Comparison of ENCODE assay signal across 9 mouse cellular contexts in genomic region chr10:80032799-80033480, GRCm38 (mm10). TPM values are rescaled to one million over a fixed set of nuclear protein-coding genes. Genes with fewer than 3 reads are reported as not detected.
DNase-seq lines count a peak whose midpoint lies in the region; ATAC-seq and TF ChIP-seq lines count a peak whose summit lies in the region.
"Had no signal": no experiment of that assay in that cellular context is flagged by ENCODE, and none has a peak within 500 bp of the region (broad histone marks: within the 10 kb centered on the region; RNA-seq: fewer than 3 reads in every experiment).

No protein-coding gene starts in this region.

- peak overlapping the region; percentile 18; the same call in 1 of the 2 replicates for H3K27ac ChIP-seq in hindbrain, embryonic 11.5 days (ENCODE audit: low read depth, low read length)
- no peak overlapping the region for H3K27ac ChIP-seq in hindbrain, embryonic 14.5 days
- no peak overlapping the region for H3K27ac ChIP-seq in forebrain, embryonic 11.5 days (ENCODE audit: low read depth, low read length)
- no peak overlapping the region for H3K27ac ChIP-seq in midbrain, postnatal 0 days (ENCODE audit: low read depth, low read length)

- no peaks in the 10 kb centered on the region for H3K4me1 ChIP-seq in hindbrain, embryonic 11.5 days (replicated peaks; ENCODE audit: control insufficient read depth, insufficient read depth, low read length)
- H3K4me1 ChIP-seq in hindbrain, embryonic 14.5 days (replicated peaks; ENCODE audit: control insufficient read depth, insufficient read depth, low read length): no peaks in the 10 kb centered on the region; the same call in 1 of the 2 replicates
- peaks cover under 1% of the 10 kb centered on the region for H3K4me1 ChIP-seq in forebrain, embryonic 11.5 days (replicated peaks; ENCODE audit: control insufficient read depth, insufficient read depth, low read length)
- 0 out of 2 replicates have a peak, but pooled peaks cover under 1% of the 10 kb centered on the region for H3K4me1 ChIP-seq in midbrain, postnatal 0 days (ENCODE audit: insufficient read depth, low read length)

- H3K36me3 ChIP-seq in hindbrain, embryonic 11.5 days (ENCODE audit: control insufficient read depth, insufficient read depth, low read length): peaks cover 9% of the 10 kb centered on the region; the same call in 1 of the 2 replicates
- peaks cover 36% of the 10 kb centered on the region for H3K36me3 ChIP-seq in hindbrain, embryonic 14.5 days (replicated peaks; ENCODE audit: control insufficient read depth, insufficient read depth)
- peaks cover 5% of the 10 kb centered on the region; the same call in 1 of the 2 replicates for H3K36me3 ChIP-seq in forebrain, embryonic 11.5 days (ENCODE audit: control insufficient read depth, insufficient read depth, low read length)
- peaks cover 30% of the 10 kb centered on the region for H3K36me3 ChIP-seq in midbrain, postnatal 0 days (ENCODE audit: insufficient read depth, low read length)

- ATAC-seq in hindbrain, embryonic 11.5 days (ENCODE audit: low FRiP score): no peak
- ATAC-seq in hindbrain, embryonic 14.5 days (ENCODE audit: low FRiP score): no peak
- ATAC-seq in monocyte, adult 5-6 weeks (replicated peaks; ENCODE audit: insufficient number of reproducible peaks, low FRiP score, low TSS enrichment, poor library complexity, severe bottlenecking): peak; percentile 59
- no peak for ATAC-seq in forebrain, embryonic 11.5 days (replicated peaks; ENCODE audit: low FRiP score)
- ATAC-seq in midbrain, postnatal 0 days (ENCODE audit: low FRiP score): no peak

- no peak for TF ChIP-seq CTCF in midbrain, postnatal 0 days (IDR thresholded peaks at IDR 0.05)

- no peaks in the 10 kb centered on the region for H3K27me3 ChIP-seq in hindbrain, embryonic 11.5 days (ENCODE audit: control insufficient read depth, insufficient read depth, low read length)
- H3K27me3 ChIP-seq in hindbrain, embryonic 14.5 days (ENCODE audit: control insufficient read depth, insufficient read depth, low read length): no peaks in the 10 kb centered on the region
- no peaks in the 10 kb centered on the region for H3K27me3 ChIP-seq in forebrain, embryonic 11.5 days (ENCODE audit: control insufficient read depth, insufficient read depth, low read length)
- H3K27me3 ChIP-seq in midbrain, postnatal 0 days (ENCODE audit: insufficient read depth, low read length): no peaks in the 10 kb centered on the region
- H3K27me3 ChIP-seq: limb, embryonic 15.5 days had no signal

- WGBS in hindbrain, embryonic 11.5 days: 73% methylated on average over 5 of the region's 5 CpGs
- 75% methylated on average over 5 of the region's 5 CpGs for WGBS in hindbrain, embryonic 14.5 days
- 69% methylated on average over 5 of the region's 5 CpGs for WGBS in forebrain, embryonic 11.5 days
- 48% methylated on average over 5 of the region's 5 CpGs for WGBS in midbrain, postnatal 0 days

- H3K9ac ChIP-seq in hindbrain, embryonic 11.5 days (ENCODE audit: low read depth, low read length): no peak overlapping the region
- H3K9ac ChIP-seq in hindbrain, embryonic 14.5 days: no peak overlapping the region
- H3K9ac ChIP-seq in forebrain, embryonic 11.5 days (ENCODE audit: low read length): no peak overlapping the region
- H3K9ac ChIP-seq in midbrain, postnatal 0 days (replicated peaks; ENCODE audit: low read length, poor library complexity, severe bottlenecking): no peak overlapping the region
- H3K9ac ChIP-seq: limb, embryonic 15.5 days had no signal

- H3K4me3 ChIP-seq in hindbrain, embryonic 11.5 days (ENCODE audit: low read depth, low read length): no peak overlapping the region
- no peak overlapping the region for H3K4me3 ChIP-seq in hindbrain, embryonic 14.5 days (replicated peaks; ENCODE audit: low read length)
- H3K4me3 ChIP-seq in forebrain, embryonic 11.5 days (ENCODE audit: low read depth, low read length): no peak overlapping the region
- H3K4me3 ChIP-seq in midbrain, postnatal 0 days (ENCODE audit: low read depth, low read length): no peak overlapping the region
- H3K4me3 ChIP-seq: limb, embryonic 15.5 days had no signal

- DNase-seq in hindbrain, embryonic 11.5 days (ENCODE audit: low spot score): no peak
- no peak for DNase-seq in hindbrain, embryonic 14.5 days (ENCODE audit: low spot score)
- DNase-seq in MEL-GATA-1-ER (ENCODE audit: extremely low read depth, low read depth): peak; percentile 95
- peak; percentile 56 to 66 for DNase-seq in heart, adult 9 months (ENCODE audit: low spot score in 2 of 2)
- DNase-seq in kidney, postnatal 36 days: peak; percentile 71 to 77
- no peak for DNase-seq in forebrain, embryonic 11.5 days (ENCODE audit: low spot score)
- no peak for DNase-seq in midbrain, postnatal 0 days (ENCODE audit: low spot score)

- no peak overlapping the region for H3K4me2 ChIP-seq in hindbrain, embryonic 11.5 days (replicated peaks; ENCODE audit: low read depth, low read length)
- no peak overlapping the region for H3K4me2 ChIP-seq in hindbrain, embryonic 14.5 days (replicated peaks)
- H3K4me2 ChIP-seq in forebrain, embryonic 11.5 days (ENCODE audit: low read depth, low read length, severe bottlenecking): no peak overlapping the region
- no peak overlapping the region for H3K4me2 ChIP-seq in midbrain, postnatal 0 days (ENCODE audit: low read depth, low read length, poor library complexity, severe bottlenecking)
- H3K4me2 ChIP-seq: limb, embryonic 15.5 days had no signal

- no peaks in the 10 kb centered on the region for H3K9me3 ChIP-seq in hindbrain, embryonic 11.5 days (ENCODE audit: control insufficient read depth, low read length)
- H3K9me3 ChIP-seq in hindbrain, embryonic 14.5 days (ENCODE audit: control insufficient read depth, low read length): no peaks in the 10 kb centered on the region
- H3K9me3 ChIP-seq in forebrain, embryonic 11.5 days (ENCODE audit: control insufficient read depth, low read length): no peaks in the 10 kb centered on the region
- H3K9me3 ChIP-seq in midbrain, postnatal 0 days (ENCODE audit: low read length): no peaks in the 10 kb centered on the region
- H3K9me3 ChIP-seq: limb, embryonic 15.5 days had no signal

RNA-seq across cellular contexts. Expression of gene Polr2e, which starts 6.7 kb away (rescaled TPM):
- 215 and 222 TPM in 2 replicates for polyA plus RNA-seq in hindbrain, embryonic 11.5 days (2014; fragmentation: Nextera tagmentation; extraction: Ambion mirVana)
- polyA plus RNA-seq in hindbrain, embryonic 14.5 days (2014; fragmentation: Nextera tagmentation; extraction: Ambion mirVana): 142 and 150 TPM in 2 replicates
- 83.4 to 130 TPM (median 95.9 TPM) in 3 replicates for total RNA-seq in monocyte, adult 5-6 weeks (2017)
- 217 and 243 TPM in 2 replicates for polyA plus RNA-seq in forebrain, embryonic 11.5 days (2014; fragmentation: Nextera tagmentation; extraction: Ambion mirVana)
- 66.4 and 76.0 TPM in 2 replicates for total RNA-seq in midbrain, postnatal 0 days (2014; rRNA removed)
- 126 and 135 TPM in 2 replicates for polyA plus RNA-seq in midbrain, postnatal 0 days (2015; fragmentation: Nextera tagmentation; extraction: Ambion mirVana)

RNA-seq across cellular contexts. Expression of gene Gpx4, which starts 14.0 kb away (rescaled TPM):
- 543 and 552 TPM in 2 replicates for polyA plus RNA-seq in hindbrain, embryonic 11.5 days (2014; fragmentation: Nextera tagmentation; extraction: Ambion mirVana)
- polyA plus RNA-seq in hindbrain, embryonic 14.5 days (2014; fragmentation: Nextera tagmentation; extraction: Ambion mirVana): 556 and 557 TPM in 2 replicates
- total RNA-seq in monocyte, adult 5-6 weeks (2017): 250 to 253 TPM (median 251 TPM) in 3 replicates
- 506 and 516 TPM in 2 replicates for polyA plus RNA-seq in forebrain, embryonic 11.5 days (2014; fragmentation: Nextera tagmentation; extraction: Ambion mirVana)
- total RNA-seq in midbrain, postnatal 0 days (2014; rRNA removed): 350 TPM in 2 replicates
- polyA plus RNA-seq in midbrain, postnatal 0 days (2015; fragmentation: Nextera tagmentation; extraction: Ambion mirVana): 635 and 741 TPM in 2 replicates

RNA-seq across cellular contexts. Expression of gene Arhgap45, which starts 16.5 kb away (rescaled TPM):
- polyA plus RNA-seq in hindbrain, embryonic 11.5 days (2014; fragmentation: Nextera tagmentation; extraction: Ambion mirVana): 4.1 and 4.3 TPM in 2 replicates
- 1.1 and 1.7 TPM in 2 replicates for polyA plus RNA-seq in hindbrain, embryonic 14.5 days (2014; fragmentation: Nextera tagmentation; extraction: Ambion mirVana)
- total RNA-seq in monocyte, adult 5-6 weeks (2017): 356 to 478 TPM (median 365 TPM) in 3 replicates
- 4.6 and 4.9 TPM in 2 replicates for polyA plus RNA-seq in forebrain, embryonic 11.5 days (2014; fragmentation: Nextera tagmentation; extraction: Ambion mirVana)
- total RNA-seq in midbrain, postnatal 0 days (2014; rRNA removed): 1.7 and 2.4 TPM in 2 replicates
- polyA plus RNA-seq in midbrain, postnatal 0 days (2015; fragmentation: Nextera tagmentation; extraction: Ambion mirVana): 1.2 and 1.6 TPM in 2 replicates

RNA-seq across cellular contexts. Expression of gene Abca7, which starts 36.6 kb away (rescaled TPM):
- 2.6 TPM in 2 replicates for polyA plus RNA-seq in hindbrain, embryonic 11.5 days (2014; fragmentation: Nextera tagmentation; extraction: Ambion mirVana)
- 4.1 and 4.5 TPM in 2 replicates for polyA plus RNA-seq in hindbrain, embryonic 14.5 days (2014; fragmentation: Nextera tagmentation; extraction: Ambion mirVana)
- total RNA-seq in monocyte, adult 5-6 weeks (2017): 33.6 to 53.0 TPM (median 45.9 TPM) in 3 replicates
- 3.4 and 3.9 TPM in 2 replicates for polyA plus RNA-seq in forebrain, embryonic 11.5 days (2014; fragmentation: Nextera tagmentation; extraction: Ambion mirVana)
- 9.3 TPM in 2 replicates for total RNA-seq in midbrain, postnatal 0 days (2014; rRNA removed)
- polyA plus RNA-seq in midbrain, postnatal 0 days (2015; fragmentation: Nextera tagmentation; extraction: Ambion mirVana): 1.7 and 1.9 TPM in 2 replicates

RNA-seq across cellular contexts. Expression of gene Cnn2, which starts 44.6 kb away (rescaled TPM):
- 180 and 221 TPM in 2 replicates for polyA plus RNA-seq in hindbrain, embryonic 11.5 days (2014; fragmentation: Nextera tagmentation; extraction: Ambion mirVana)
- 28.4 and 37.6 TPM in 2 replicates for polyA plus RNA-seq in hindbrain, embryonic 14.5 days (2014; fragmentation: Nextera tagmentation; extraction: Ambion mirVana)
- total RNA-seq in monocyte, adult 5-6 weeks (2017): 210 to 295 TPM (median 228 TPM) in 3 replicates
- 160 and 182 TPM in 2 replicates for polyA plus RNA-seq in forebrain, embryonic 11.5 days (2014; fragmentation: Nextera tagmentation; extraction: Ambion mirVana)
- total RNA-seq in midbrain, postnatal 0 days (2014; rRNA removed): 14.8 and 19.5 TPM in 2 replicates
- polyA plus RNA-seq in midbrain, postnatal 0 days (2015; fragmentation: Nextera tagmentation; extraction: Ambion mirVana): 12.6 and 12.8 TPM in 2 replicates

Comparison
In these comparisons a context has a peak if more than half of its experiments do, and no peak if none do; other contexts are left out.
1. DNase-seq: peak in MEL-GATA-1-ER (single experiment), heart, adult 9 months (2 of 2) and kidney, postnatal 36 days (2 of 2); none in hindbrain, embryonic 11.5 days (single experiment), hindbrain, embryonic 14.5 days (single experiment), forebrain, embryonic 11.5 days (single experiment) and midbrain, postnatal 0 days (single experiment).